Mouse (Mus musculus): ENCODE data around the gene Pus3. TPM values are rescaled to one million over a fixed set of nuclear protein-coding genes. Genes with fewer than 3 reads are reported as not detected.
"Not testable (repeated sequence)": the region's sequence is repeated elsewhere in the genome, so short reads cannot be mapped to it uniquely, and the experiment has no call there.

Pus3 gene
- total and polyA plus RNA-seq, 2 experiments, result 1.3 to 5.3 TPM

DNA sequence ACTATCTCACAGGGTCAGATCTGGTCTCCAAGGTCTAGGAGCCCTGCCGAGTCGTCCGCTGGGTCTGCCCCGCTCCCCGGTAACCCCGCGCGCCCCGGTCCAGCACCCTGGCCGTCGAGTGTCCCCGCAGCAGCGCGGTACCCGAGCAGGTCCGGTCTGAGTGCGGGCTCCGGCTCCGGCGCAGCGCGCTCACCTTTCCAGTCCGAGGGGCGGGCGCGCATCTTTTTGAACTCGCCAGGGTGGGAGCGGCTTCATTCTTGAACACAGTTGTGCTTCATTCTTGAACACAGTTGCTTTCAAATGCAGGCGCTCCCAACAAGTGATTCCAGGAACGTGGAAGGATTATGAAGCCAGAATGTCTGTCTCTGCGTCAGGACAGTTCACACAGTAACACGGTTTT lies 16.0 kb downstream of the Pus3 start:
- no peak overlapping the region for H3K4me3 ChIP-seq (ENCODE audit: insufficient read depth, low read depth, low read length)
- H3K27me3 ChIP-seq (ENCODE audit: control insufficient read depth, insufficient read depth, low read length), result peaks cover 6% of the 10 kb centered on the region; the same call in 1 of the 2 replicates
- H3K36me3 ChIP-seq (ENCODE audit: control insufficient read depth, insufficient read depth, low read length), result no peaks in the 10 kb centered on the region
- H3K27ac ChIP-seq (replicated peaks; ENCODE audit: insufficient read depth, low read depth, low read length), result no peak overlapping the region
- no peak for DNase-seq (ENCODE audit: extremely low read depth, low read depth, low spot score)
- H3K79me2 ChIP-seq (ENCODE audit: control insufficient read depth, insufficient read depth, low read length), result no peaks in the 10 kb centered on the region
- H3K4me1 ChIP-seq (ENCODE audit: control insufficient read depth, insufficient read depth, low read length), result no peaks in the 10 kb centered on the region
- TF ChIP-seq POLR2A (IDR thresholded peaks at IDR 0.05; ENCODE audit: extremely low read depth, insufficient read depth, low read length) (no peak), CTCF (IDR thresholded peaks at IDR 0.05; ENCODE audit: low read depth, low read length) (no peak)
- whole genome bisulfite sequencing, result 7% methylated on average over 32 of the region's 32 CpGs
- no peak overlapping the region for H3K9ac ChIP-seq (ENCODE audit: low read depth, low read length)

DNA sequence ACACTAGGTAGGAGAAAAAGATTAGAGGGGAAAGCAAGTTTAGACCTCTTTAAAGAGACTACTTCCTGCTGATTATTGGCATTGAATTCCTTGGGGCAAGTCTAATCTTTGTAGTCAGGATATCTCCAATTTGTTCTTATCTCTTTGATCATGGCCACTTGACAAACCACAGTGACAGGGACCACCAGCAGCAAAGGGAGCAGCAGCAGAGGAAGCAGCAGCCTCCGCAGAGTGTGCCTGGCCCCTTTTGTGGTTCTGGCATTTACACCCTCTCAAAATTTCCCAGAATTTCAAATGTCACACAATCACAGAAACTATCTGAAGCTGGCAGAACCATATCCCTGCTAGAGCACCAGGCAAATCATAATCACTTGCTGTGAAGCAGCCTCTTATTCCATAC lies 29.3 kb downstream of the Pus3 start:
- Histone ChIP-seq H3K27me3 (ENCODE audit: control insufficient read depth, insufficient read depth, low read length) (no peaks in the 10 kb centered on the region), H3K4me1 (ENCODE audit: control insufficient read depth, insufficient read depth, low read length) (no peaks in the 10 kb centered on the region), H3K9ac (ENCODE audit: low read depth, low read length) (no peak overlapping the region), H3K4me3 (ENCODE audit: insufficient read depth, low read depth, low read length) (no peak overlapping the region), H3K79me2 (ENCODE audit: control insufficient read depth, insufficient read depth, low read length) (no peaks in the 10 kb centered on the region), H3K27ac (replicated peaks; ENCODE audit: insufficient read depth, low read depth, low read length) (no peak overlapping the region), H3K36me3 (ENCODE audit: control insufficient read depth, insufficient read depth, low read length) (no peaks in the 10 kb centered on the region)
- 78% methylated on average over 1 of the region's 1 CpGs for WGBS
- TF ChIP-seq CTCF (IDR thresholded peaks at IDR 0.05; ENCODE audit: low read depth, low read length), result no peak
- TF ChIP-seq POLR2A (IDR thresholded peaks at IDR 0.05; ENCODE audit: extremely low read depth, insufficient read depth, low read length), result no peak
- no peak for DNase-seq (ENCODE audit: extremely low read depth, low read depth, low spot score)

DNA sequence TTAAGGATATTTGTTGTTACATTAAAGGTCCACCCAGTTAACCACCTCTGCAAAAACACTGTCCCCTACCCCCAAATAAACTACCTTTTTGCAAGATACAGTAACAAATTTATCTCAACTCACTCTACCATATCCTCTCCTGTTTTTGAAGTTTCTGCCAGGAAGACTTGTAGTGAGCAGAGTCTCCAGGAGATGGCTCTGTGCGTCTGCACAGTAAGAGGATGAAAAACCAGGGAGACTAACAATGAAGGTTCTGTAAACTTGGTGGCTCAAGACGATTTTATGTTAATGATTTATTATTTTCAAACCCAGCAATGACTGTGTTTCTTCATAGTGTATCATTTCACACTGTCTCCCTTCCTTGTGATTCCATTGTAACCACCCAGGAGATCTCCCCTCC lies 34.5 kb downstream of the Pus3 start:
- H3K4me3 ChIP-seq (ENCODE audit: insufficient read depth, low read depth, low read length), result no peak overlapping the region
- TF ChIP-seq POLR2A (IDR thresholded peaks at IDR 0.05; ENCODE audit: extremely low read depth, insufficient read depth, low read length) (no peak), CTCF (IDR thresholded peaks at IDR 0.05; ENCODE audit: low read depth, low read length) (no peak)
- H3K4me1 ChIP-seq (ENCODE audit: control insufficient read depth, insufficient read depth, low read length), result no peaks in the 10 kb centered on the region
- no peaks in the 10 kb centered on the region for H3K27me3 ChIP-seq (ENCODE audit: control insufficient read depth, insufficient read depth, low read length)
- WGBS, result 16% methylated on average over 2 of the region's 2 CpGs
- no peak overlapping the region for H3K9ac ChIP-seq (ENCODE audit: low read depth, low read length)
- H3K27ac ChIP-seq (replicated peaks; ENCODE audit: insufficient read depth, low read depth, low read length), result no peak overlapping the region
- no peaks in the 10 kb centered on the region for H3K79me2 ChIP-seq (ENCODE audit: control insufficient read depth, insufficient read depth, low read length)
- no peaks in the 10 kb centered on the region for H3K36me3 ChIP-seq (ENCODE audit: control insufficient read depth, insufficient read depth, low read length)
- no peak for DNase-seq (ENCODE audit: extremely low read depth, low read depth, low spot score)

DNA sequence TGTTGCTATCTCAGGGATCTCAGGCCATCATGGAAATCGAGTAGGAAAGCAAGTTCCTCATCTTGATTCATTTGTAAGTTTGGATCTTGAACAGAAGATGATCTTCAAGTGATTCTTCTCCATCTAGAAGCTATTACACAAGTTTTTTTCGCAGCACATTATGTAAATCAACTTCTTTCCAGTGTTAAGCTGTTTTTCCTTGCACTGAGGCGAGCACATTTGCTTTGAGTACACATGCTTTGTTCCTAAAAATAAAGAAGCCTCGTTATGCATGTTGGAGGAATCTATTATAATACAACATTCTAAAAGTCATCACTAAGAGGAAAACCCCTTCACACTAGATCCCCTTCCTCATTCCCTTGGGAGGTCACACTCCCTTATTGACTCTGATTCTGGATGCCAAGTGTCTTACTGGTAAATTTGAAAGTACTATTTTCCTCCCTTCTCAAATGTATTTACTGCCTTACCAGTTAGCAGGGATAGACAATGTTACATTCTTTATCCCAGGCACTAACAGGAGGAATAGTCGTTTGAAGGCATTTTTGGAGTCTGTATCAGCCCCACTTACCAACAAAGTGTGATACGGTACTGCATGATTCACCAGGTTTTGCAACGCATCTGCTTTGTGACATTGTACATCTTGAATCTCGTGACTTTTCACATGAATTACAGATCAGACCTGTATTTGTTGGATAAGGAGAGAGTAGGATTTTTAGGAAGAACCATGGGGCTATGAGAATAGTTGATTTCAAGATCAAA lies 49.4 kb downstream of the Pus3 start:
- WGBS, result 59% methylated on average over 8 of the region's 8 CpGs
- no peak for DNase-seq (ENCODE audit: extremely low read depth, low read depth, low spot score)
- no peaks in the 10 kb centered on the region for H3K4me1 ChIP-seq (ENCODE audit: control insufficient read depth, insufficient read depth, low read length)
- H3K27ac ChIP-seq (replicated peaks; ENCODE audit: insufficient read depth, low read depth, low read length), result no peak overlapping the region
- no peaks in the 10 kb centered on the region for H3K27me3 ChIP-seq (ENCODE audit: control insufficient read depth, insufficient read depth, low read length)
- no peaks in the 10 kb centered on the region for H3K36me3 ChIP-seq (ENCODE audit: control insufficient read depth, insufficient read depth, low read length)
- no peaks in the 10 kb centered on the region for H3K79me2 ChIP-seq (ENCODE audit: control insufficient read depth, insufficient read depth, low read length)
- no peak overlapping the region for H3K9ac ChIP-seq (ENCODE audit: low read depth, low read length)
- TF ChIP-seq POLR2A (IDR thresholded peaks at IDR 0.05; ENCODE audit: extremely low read depth, insufficient read depth, low read length), result no peak
- TF ChIP-seq CTCF (IDR thresholded peaks at IDR 0.05; ENCODE audit: low read depth, low read length), result no peak
- no peak overlapping the region for H3K4me3 ChIP-seq (ENCODE audit: insufficient read depth, low read depth, low read length)

DNA sequence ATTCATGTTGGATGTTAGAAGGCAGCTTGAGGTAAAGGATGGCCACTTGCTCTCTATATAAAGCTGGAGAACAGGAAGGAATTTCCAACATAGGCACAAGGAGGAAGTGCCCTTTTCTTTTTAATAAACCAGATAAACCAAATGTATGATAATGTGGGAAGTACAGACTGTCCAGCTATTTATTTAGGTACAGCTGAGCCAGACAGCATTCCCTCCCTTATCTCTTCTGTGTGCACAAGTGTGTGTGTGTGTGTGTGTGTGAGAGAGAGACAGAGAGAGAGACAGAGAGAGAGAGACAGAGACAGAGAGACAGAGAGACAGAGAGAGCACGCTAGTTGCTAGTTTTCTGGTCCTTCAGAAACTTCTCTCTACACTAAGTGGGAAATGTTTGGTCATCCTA lies 53.4 kb downstream of the Pus3 start, which contains the start of gene Pate4:
Pate4 (minus strand) TSS at position 101 of the 400 bp plus-strand sequence.
- Histone ChIP-seq H3K9ac (ENCODE audit: low read depth, low read length) (no peak within 1 kb of the TSS), H3K79me2 (ENCODE audit: control insufficient read depth, insufficient read depth, low read length) (no peaks in the 10 kb centered on the region), H3K27ac (replicated peaks; ENCODE audit: insufficient read depth, low read depth, low read length) (no peak within 1 kb of the TSS), H3K4me3 (ENCODE audit: insufficient read depth, low read depth, low read length) (no peak within 1 kb of the TSS), H3K4me1 (ENCODE audit: control insufficient read depth, insufficient read depth, low read length) (no peaks in the 10 kb centered on the region), H3K27me3 (ENCODE audit: control insufficient read depth, insufficient read depth, low read length) (no peaks in the 10 kb centered on the region), H3K36me3 (ENCODE audit: control insufficient read depth, insufficient read depth, low read length) (no peaks in the 10 kb centered on the region)
- WGBS, result 76% methylated on average over 1 of the region's 1 CpGs
- TF ChIP-seq POLR2A (IDR thresholded peaks at IDR 0.05; ENCODE audit: extremely low read depth, insufficient read depth, low read length) (no peak), CTCF (IDR thresholded peaks at IDR 0.05; ENCODE audit: low read depth, low read length) (no peak)
- no peak for DNase-seq (ENCODE audit: extremely low read depth, low read depth, low spot score)

DNA sequence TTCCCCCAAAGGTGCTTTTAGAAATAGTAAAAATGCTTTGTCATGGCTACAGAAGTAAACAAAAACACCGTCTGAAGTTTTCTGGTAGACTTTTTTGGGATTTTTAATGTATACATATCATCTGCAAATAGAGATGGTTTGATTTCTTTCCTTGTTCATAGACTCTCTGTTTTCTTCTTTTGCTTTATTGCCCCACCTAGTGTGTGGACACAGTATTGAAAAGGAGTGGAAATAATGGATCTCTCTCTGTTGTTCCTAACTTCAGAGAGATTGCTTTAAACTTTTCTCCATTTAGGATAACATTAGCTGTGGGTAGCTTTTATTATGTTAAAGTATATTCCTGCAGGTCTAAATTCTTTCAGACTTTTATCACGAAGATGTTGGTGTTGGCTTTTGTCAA lies 55.6 kb downstream of the Pus3 start:
- TF ChIP-seq CTCF (IDR thresholded peaks at IDR 0.05; ENCODE audit: low read depth, low read length), result no peak
- TF ChIP-seq POLR2A (IDR thresholded peaks at IDR 0.05; ENCODE audit: extremely low read depth, insufficient read depth, low read length), result no peak
- WGBS, result 41% methylated on average over 2 of the region's 2 CpGs
- H3K27ac ChIP-seq (replicated peaks; ENCODE audit: insufficient read depth, low read depth, low read length), result no peak overlapping the region
- no peak for DNase-seq (ENCODE audit: extremely low read depth, low read depth, low spot score)
- H3K4me1 ChIP-seq (ENCODE audit: control insufficient read depth, insufficient read depth, low read length), result no peaks in the 10 kb centered on the region
- no peak overlapping the region for H3K4me3 ChIP-seq (ENCODE audit: insufficient read depth, low read depth, low read length)
- H3K36me3 ChIP-seq (ENCODE audit: control insufficient read depth, insufficient read depth, low read length), result no peaks in the 10 kb centered on the region
- H3K27me3 ChIP-seq (ENCODE audit: control insufficient read depth, insufficient read depth, low read length), result no peaks in the 10 kb centered on the region
- no peaks in the 10 kb centered on the region for H3K79me2 ChIP-seq (ENCODE audit: control insufficient read depth, insufficient read depth, low read length)
- H3K9ac ChIP-seq (ENCODE audit: low read depth, low read length), result no peak overlapping the region

DNA sequence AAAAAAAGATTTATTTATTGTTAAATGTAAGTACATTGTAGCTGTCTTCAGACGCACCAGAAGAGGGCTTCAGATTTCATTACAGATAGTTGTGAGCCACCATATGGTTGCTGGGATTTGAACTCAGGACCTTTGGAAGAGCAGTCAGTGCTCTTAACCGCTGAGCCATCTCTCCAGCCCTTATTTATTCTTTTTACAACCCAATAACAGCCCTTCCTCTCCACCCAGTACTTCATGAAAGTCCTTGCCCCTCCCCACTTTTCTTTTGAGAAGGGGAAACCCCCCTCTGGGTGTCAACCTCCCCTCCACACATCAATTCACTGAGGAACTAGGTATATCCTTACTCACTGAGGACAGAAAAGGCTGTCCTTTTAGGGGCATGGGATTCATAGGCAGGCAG lies 58.4 kb downstream of the Pus3 start:
- H3K9ac ChIP-seq (ENCODE audit: low read depth, low read length); H3K4me1 ChIP-seq (ENCODE audit: control insufficient read depth, insufficient read depth, low read length); H3K27ac ChIP-seq (replicated peaks; ENCODE audit: insufficient read depth, low read depth, low read length); H3K4me3 ChIP-seq (ENCODE audit: insufficient read depth, low read depth, low read length); DNase-seq (ENCODE audit: extremely low read depth, low read depth, low spot score); H3K36me3 ChIP-seq (ENCODE audit: control insufficient read depth, insufficient read depth, low read length); H3K79me2 ChIP-seq (ENCODE audit: control insufficient read depth, insufficient read depth, low read length); H3K27me3 ChIP-seq (ENCODE audit: control insufficient read depth, insufficient read depth, low read length): not testable (repeated sequence)
- 65% methylated on average over 2 of the region's 2 CpGs for WGBS

Data from liver, adult 2 months (tissue).